Mouse (Mus musculus) embryonic facial prominence, embryonic 10.5 days (tissue): Measurements from ENCODE around the gene Pygb. TPM values are rescaled to one million over a fixed set of nuclear protein-coding genes. Genes with fewer than 3 reads are reported as not detected.

Experiments
- DNase-seq: peaks from one replicate; pipeline ENCODE4 v3.0.0-alpha.2; 2017; ENCODE audit warnings: low spot score
- H3K27ac ChIP-seq: fragments of 300-500 bp; sonication (generic); replicated peaks from 2 replicates; pipeline ENCODE4 v1.5.1; 2016; ENCODE audit warnings: mild to moderate bottlenecking
- H3K27me3 ChIP-seq: fragments of 300-500 bp; sonication (generic); replicated peaks from 2 replicates; pipeline ENCODE4 v1.6.1; 2016; ENCODE audit warnings: low read depth, mild to moderate bottlenecking; ENCODE audit not compliant: poor library complexity, severe bottlenecking
- H3K36me3 ChIP-seq: fragments of 300-500 bp; sonication (generic); replicated peaks from 2 replicates; pipeline ENCODE4 v1.6.1; 2016; ENCODE audit warnings: mild to moderate bottlenecking, moderate library complexity
- H3K4me1 ChIP-seq: fragments of 300-500 bp; sonication (generic); 2 replicates; pipeline ENCODE4 v1.6.1; 2016
- H3K4me3 ChIP-seq: fragments of 300-500 bp; sonication (generic); 2 replicates; pipeline ENCODE4 v1.5.1; 2016; ENCODE audit warnings: mild to moderate bottlenecking, moderate library complexity
- H3K9me3 ChIP-seq: fragments of 300-500 bp; sonication (generic); 2 replicates; pipeline ENCODE4 v1.6.1; 2016; ENCODE audit warnings: mild to moderate bottlenecking
- WGBS: fragments of 180-500 bp; shearing (Covaris S2); methylation state at CpG from one replicate; pipeline ENCODE4 v1.1.7; 2016; 5-methylcytosine and 5-hydroxymethylcytosine counted together
- polyA plus RNA-seq: library from polyadenylated mRNA; unstranded; fragments of >200 nt; fragmentation: Nextera tagmentation; extraction: Ambion mirVana; gene quantifications from 2 replicates; pipeline ENCODE4 v1.2.1, GENCODE M21; 2016

Gene Pygb
- polyA plus RNA-seq, 1 experiment from 2014 or later: 66.3 TPM

- Histone ChIP-seq H3K27me3 (no peaks in the 10 kb centered on the region), H3K9me3 (no peaks in the 10 kb centered on the region), H3K27ac (no peak overlapping the region), H3K4me1 (no peaks in the 10 kb centered on the region), H3K36me3 (peaks cover 97% of the 10 kb centered on the region), H3K4me3 (no peak overlapping the region)
- WGBS: 92% methylated on average over 3 of the region's 3 CpGs
- no peak for DNase-seq
These were observed 44.4 kb downstream of the Pygb start for GRCm38 (mm10) chr2:150830911-150831441.

GRCm38 (mm10) chr2:150832029-150832428 is 45.5 kb downstream of the Pygb start:
- no peaks in the 10 kb centered on the region for H3K27me3 ChIP-seq
- no peaks in the 10 kb centered on the region for H3K4me1 ChIP-seq
- no peaks in the 10 kb centered on the region for H3K9me3 ChIP-seq
- H3K27ac ChIP-seq: no peak overlapping the region
- no peak for DNase-seq
- 95% methylated on average over 7 of the region's 7 CpGs for whole genome bisulfite sequencing
- H3K4me3 ChIP-seq: no peak overlapping the region
- H3K36me3 ChIP-seq: peaks cover 93% of the 10 kb centered on the region

GRCm38 (mm10) chr2:150834616-150835015 is 48.1 kb downstream of the Pygb start:
- no peak for DNase-seq
- H3K4me3 ChIP-seq: no peak overlapping the region
- H3K27me3 ChIP-seq: no peaks in the 10 kb centered on the region
- H3K9me3 ChIP-seq: no peaks in the 10 kb centered on the region
- no peaks in the 10 kb centered on the region for H3K4me1 ChIP-seq
- 91% methylated on average over 7 of the region's 7 CpGs for WGBS
- no peak overlapping the region for H3K27ac ChIP-seq
- H3K36me3 ChIP-seq: peaks cover 91% of the 10 kb centered on the region

- Histone ChIP-seq H3K9me3 (no peaks in the 10 kb centered on the region), H3K27ac (no peak overlapping the region), H3K36me3 (peaks cover 81% of the 10 kb centered on the region), H3K4me1 (no peaks in the 10 kb centered on the region), H3K27me3 (no peaks in the 10 kb centered on the region), H3K4me3 (no peak overlapping the region)
- WGBS: 91% methylated on average over 4 of the region's 4 CpGs
- DNase-seq: no peak
These were observed 49.4 kb downstream of the Pygb start for GRCm38 (mm10) chr2:150835975-150836374.

- 85% methylated on average over 15 of the region's 15 CpGs for WGBS
- no peaks in the 10 kb centered on the region for H3K4me1 ChIP-seq
- H3K36me3 ChIP-seq: peaks cover 73% of the 10 kb centered on the region
These were observed 50.4 kb downstream of the Pygb start for GRCm38 (mm10) chr2:150836906-150837305.

GRCm38 (mm10) chr2:150837781-150838180 is 51.2 kb downstream of the Pygb start:
- Histone ChIP-seq H3K4me3 (no peak overlapping the region), H3K27me3 (no peaks in the 10 kb centered on the region), H3K9me3 (no peaks in the 10 kb centered on the region), H3K4me1 (no peaks in the 10 kb centered on the region), H3K27ac (no peak overlapping the region), H3K36me3 (peaks cover 71% of the 10 kb centered on the region)
- 92% methylated on average over 3 of the region's 3 CpGs for WGBS
- no peak for DNase-seq

More at GRCm38 (mm10) chr2:150836906-150837305, 50.4 kb downstream of the Pygb start:
- no peak for DNase-seq
- Histone ChIP-seq H3K27me3 (no peaks in the 10 kb centered on the region), H3K4me3 (no peak overlapping the region), H3K9me3 (no peaks in the 10 kb centered on the region), H3K27ac (no peak overlapping the region)

- H3K9me3 ChIP-seq: no peaks in the 10 kb centered on the region
- peaks cover 63% of the 10 kb centered on the region for H3K36me3 ChIP-seq
- WGBS: 82% methylated on average over 12 of the region's 12 CpGs
- no peak for DNase-seq
- no peaks in the 10 kb centered on the region for H3K27me3 ChIP-seq
- no peak overlapping the region for H3K27ac ChIP-seq
- no peak overlapping the region for H3K4me3 ChIP-seq
- H3K4me1 ChIP-seq: no peaks in the 10 kb centered on the region
These were observed 53.3 kb downstream of the Pygb start for GRCm38 (mm10) chr2:150839686-150840471.

- 75% methylated on average over 11 of the region's 11 CpGs for WGBS
- no peaks in the 10 kb centered on the region for H3K9me3 ChIP-seq
These were observed 54.6 kb downstream of the Pygb start for GRCm38 (mm10) chr2:150841109-150841508.

GRCm38 (mm10) chr2:150842049-150842461 is 55.5 kb downstream of the Pygb start:
- Histone ChIP-seq H3K4me1 (no peaks in the 10 kb centered on the region), H3K36me3 (peaks cover 56% of the 10 kb centered on the region), H3K4me3 (no peak overlapping the region), H3K27me3 (no peaks in the 10 kb centered on the region), H3K9me3 (no peaks in the 10 kb centered on the region), H3K27ac (no peak overlapping the region)
- 87% methylated on average over 7 of the region's 7 CpGs for WGBS
- no peak for DNase-seq

More at GRCm38 (mm10) chr2:150841109-150841508, 54.6 kb downstream of the Pygb start:
- H3K4me3 ChIP-seq: no peak overlapping the region
- H3K27me3 ChIP-seq: no peaks in the 10 kb centered on the region
- peaks cover 59% of the 10 kb centered on the region for H3K36me3 ChIP-seq
- H3K27ac ChIP-seq: no peak overlapping the region
- no peak for DNase-seq
- H3K4me1 ChIP-seq: no peaks in the 10 kb centered on the region

- 81% methylated on average over 1 of the region's 1 CpGs for WGBS
- H3K4me1 ChIP-seq: no peaks in the 10 kb centered on the region
- no peak overlapping the region for H3K4me3 ChIP-seq
- no peaks in the 10 kb centered on the region for H3K9me3 ChIP-seq
- no peak for DNase-seq
- peaks cover 34% of the 10 kb centered on the region for H3K36me3 ChIP-seq
- no peak overlapping the region for H3K27ac ChIP-seq
- H3K27me3 ChIP-seq: no peaks in the 10 kb centered on the region
These were observed 58.3 kb downstream of the Pygb start for GRCm38 (mm10) chr2:150844798-150845197.

GRCm38 (mm10) chr2:150847436-150847995 is 61.0 kb downstream of the Pygb start:
- H3K36me3 ChIP-seq: peaks cover 29% of the 10 kb centered on the region
- no peak overlapping the region for H3K27ac ChIP-seq
- DNase-seq: no peak
- 79% methylated on average over 8 of the region's 8 CpGs for WGBS
- H3K4me3 ChIP-seq: no peak overlapping the region
- no peaks in the 10 kb centered on the region for H3K4me1 ChIP-seq
- no peaks in the 10 kb centered on the region for H3K9me3 ChIP-seq
- H3K27me3 ChIP-seq: no peaks in the 10 kb centered on the region

GRCm38 (mm10) chr2:150851251-150851650 is 64.7 kb downstream of the Pygb start:
- no peaks in the 10 kb centered on the region for H3K4me1 ChIP-seq
- 75% methylated on average over 9 of the region's 9 CpGs for WGBS
- H3K36me3 ChIP-seq: peaks cover 9% of the 10 kb centered on the region; the same call in 1 of the 2 replicates
- no peak for DNase-seq
- H3K27me3 ChIP-seq: no peaks in the 10 kb centered on the region
- no peak overlapping the region for H3K27ac ChIP-seq
- H3K9me3 ChIP-seq: no peaks in the 10 kb centered on the region
- H3K4me3 ChIP-seq: no peak overlapping the region

GRCm38 (mm10) chr2:150855186-150855585 is 68.7 kb downstream of the Pygb start:
- Histone ChIP-seq H3K27me3 (no peaks in the 10 kb centered on the region), H3K4me1 (no peaks in the 10 kb centered on the region), H3K36me3 (peaks cover 5% of the 10 kb centered on the region; the same call in 1 of the 2 replicates), H3K4me3 (no peak overlapping the region), H3K9me3 (no peaks in the 10 kb centered on the region), H3K27ac (no peak overlapping the region)
- DNase-seq: no peak
